Mouse (Mus musculus) olfactory bulb, adult 2 months (tissue): ENCODE results near the gene Gas2l1. TPM values are rescaled to one million over a fixed set of nuclear protein-coding genes. Genes with fewer than 3 reads are reported as not detected.

Source experiments
- H3K27ac ChIP-seq: fragments of 200-500 bp; 2 replicates; pipeline ENCODE4 v1.5.1; 2012; ENCODE audit warnings: low read depth, low read length; ENCODE audit not compliant: insufficient read depth
- H3K4me1 ChIP-seq: fragments of 200-500 bp; 2 replicates; pipeline ENCODE4 v1.6.1; 2012; ENCODE audit warnings: low read length; ENCODE audit not compliant: control insufficient read depth, insufficient read depth
- H3K4me3 ChIP-seq: fragments of 200-500 bp; 2 replicates; pipeline ENCODE4 v1.5.1; 2012; ENCODE audit warnings: mild to moderate bottlenecking, low read depth, low read length, moderate library complexity; ENCODE audit not compliant: insufficient read depth
- CTCF ChIP-seq: fragments of 200-500 bp; IDR thresholded peaks from 2 replicates; pipeline ENCODE4 v1.5.1; 2012; ENCODE audit warnings: low read depth, mild to moderate bottlenecking, low read length, moderate library complexity; ENCODE audit not compliant: insufficient read depth
- POLR2A ChIP-seq: fragments of 200-500 bp; IDR thresholded peaks from 2 replicates; pipeline ENCODE4 v1.6.1; 2012; ENCODE audit warnings: mild to moderate bottlenecking, low read depth, low read length, moderate library complexity; ENCODE audit not compliant: insufficient read depth
- WGBS: fragments of 180-500 bp; shearing (Covaris S2); methylation state at CpG from one replicate; pipeline ENCODE4 v1.1.7; 2018; 5-methylcytosine and 5-hydroxymethylcytosine counted together
- polyA plus RNA-seq: library from polyadenylated mRNA; stranded (reverse); fragments of >200 nt; gene quantifications from 2 replicates; pipeline ENCODE4 v1.2.4, GENCODE M21; 2012; ENCODE audit warnings: low replicate concordance; ENCODE audit not compliant: missing spikeins, insufficient read depth, insufficient read length

Gene Gas2l1
- polyA plus RNA-seq, 1 experiment = not detected

DNA sequence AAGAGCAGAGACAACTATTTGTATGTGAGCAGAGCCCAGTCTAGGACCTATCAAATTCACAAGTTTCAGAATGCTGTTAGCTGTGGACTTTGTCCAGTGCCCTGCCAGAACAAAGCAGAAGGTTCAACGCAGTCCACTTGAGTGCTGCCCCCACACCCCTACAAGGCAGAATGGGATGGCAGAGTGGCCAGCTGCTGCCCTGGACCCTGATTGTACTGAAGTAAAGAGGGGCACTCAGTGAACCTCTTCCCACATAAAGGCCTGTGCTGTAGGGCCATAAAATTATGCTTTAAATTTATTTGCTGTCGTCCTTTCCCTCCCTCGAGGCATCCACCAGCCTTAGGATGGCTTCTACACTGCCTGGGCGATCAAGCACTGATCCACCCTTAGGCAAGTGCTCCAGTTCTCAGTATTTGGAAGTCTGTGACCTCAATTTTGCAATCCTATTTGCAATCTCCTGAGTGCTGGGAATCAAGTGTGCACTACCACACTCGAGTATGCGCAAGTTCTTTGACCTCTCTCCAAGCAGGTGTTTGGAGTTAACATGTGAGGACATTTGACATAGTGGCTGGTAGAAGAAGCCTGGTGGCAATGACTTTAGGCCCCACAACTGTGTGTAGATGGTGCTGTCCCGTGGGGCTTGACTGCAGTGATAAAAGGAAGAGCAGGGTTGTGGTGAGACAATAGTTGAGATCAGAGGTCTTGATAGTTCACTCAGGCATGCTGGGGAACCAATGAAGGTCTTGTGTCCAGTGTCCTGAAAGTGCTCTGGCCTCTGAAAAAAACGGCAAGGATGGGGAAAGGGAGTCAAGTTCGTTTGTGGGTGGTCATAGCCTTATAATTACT is 3.2 kb upstream of the Gas2l1 start:
- 79% methylated on average over 9 of the region's 9 CpGs for WGBS
- Histone ChIP-seq H3K27ac (no peak overlapping the region), H3K4me1 (peaks cover 11% of the 10 kb centered on the region), H3K4me3 (no peak overlapping the region)
- TF ChIP-seq POLR2A = no peak
- TF ChIP-seq CTCF = no peak

DNA sequence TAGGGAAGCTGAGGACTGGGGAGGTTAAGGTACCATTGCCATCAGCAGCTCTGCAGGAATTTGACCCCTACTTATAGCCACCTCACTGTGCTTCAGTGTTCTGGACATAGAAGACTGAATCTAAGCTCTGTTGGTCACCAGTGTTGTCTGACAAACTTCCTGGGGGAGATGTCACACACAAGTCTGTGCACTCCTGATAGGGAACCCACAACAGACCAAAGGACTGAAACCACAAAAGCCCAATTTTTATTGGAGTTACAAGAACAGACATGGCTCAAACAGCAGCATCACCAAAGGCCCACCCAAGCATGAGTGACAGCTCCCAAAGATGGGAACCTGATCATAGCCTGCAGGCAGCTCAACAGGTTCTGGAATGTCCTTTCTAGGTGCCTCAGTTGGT is 1.9 kb upstream of the Gas2l1 start:
- Histone ChIP-seq H3K27ac (no peak overlapping the region), H3K4me3 (no peak overlapping the region), H3K4me1 (peaks cover 24% of the 10 kb centered on the region)
- TF ChIP-seq POLR2A (no peak), CTCF (no peak)

DNA sequence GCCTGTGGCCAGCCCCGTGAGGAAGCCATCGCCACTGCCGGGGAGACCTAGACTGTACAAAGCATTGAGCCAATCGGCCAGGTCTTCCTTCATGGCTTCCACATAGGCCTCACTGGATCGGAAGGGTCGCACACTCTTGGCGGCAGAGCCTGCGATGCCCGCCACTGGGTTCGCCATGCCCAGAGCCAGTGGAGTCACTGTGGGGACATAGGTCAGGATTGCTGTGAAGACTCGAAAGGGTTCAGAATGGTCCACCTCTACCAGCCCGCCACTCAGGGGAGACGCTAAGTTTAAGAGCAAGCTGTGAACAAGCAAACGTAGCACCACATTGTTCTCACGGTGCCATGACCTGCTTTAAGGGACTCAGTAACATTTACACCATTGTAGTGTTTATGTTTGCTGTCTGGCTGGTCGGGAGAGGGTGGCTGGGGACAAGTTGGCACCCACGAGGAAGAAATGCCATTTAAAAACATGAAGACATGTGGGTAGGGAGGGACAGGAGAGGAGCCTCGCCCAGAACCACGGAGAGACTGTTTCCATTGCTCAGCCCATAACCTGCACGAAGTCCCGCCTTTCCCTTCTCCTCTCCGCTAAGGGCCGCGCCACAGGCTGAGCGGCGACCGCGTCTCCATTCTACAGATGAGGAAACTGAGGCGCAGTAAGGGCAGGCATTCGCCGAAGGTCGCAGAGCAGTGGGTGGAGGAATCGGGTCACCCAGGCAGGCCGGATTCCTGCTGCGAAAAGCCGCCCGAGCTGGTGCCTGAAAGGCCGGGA is 658 bp downstream of the Gas2l1 start:
- TF ChIP-seq POLR2A (no peak), CTCF (no peak)
- H3K4me1 ChIP-seq = peaks cover 44% of the 10 kb centered on the region
- peak overlapping the region; percentile 82 for H3K4me3 ChIP-seq
- WGBS = 13% methylated on average over 38 of the region's 38 CpGs
- peak overlapping the region; percentile 35 for H3K27ac ChIP-seq

DNA sequence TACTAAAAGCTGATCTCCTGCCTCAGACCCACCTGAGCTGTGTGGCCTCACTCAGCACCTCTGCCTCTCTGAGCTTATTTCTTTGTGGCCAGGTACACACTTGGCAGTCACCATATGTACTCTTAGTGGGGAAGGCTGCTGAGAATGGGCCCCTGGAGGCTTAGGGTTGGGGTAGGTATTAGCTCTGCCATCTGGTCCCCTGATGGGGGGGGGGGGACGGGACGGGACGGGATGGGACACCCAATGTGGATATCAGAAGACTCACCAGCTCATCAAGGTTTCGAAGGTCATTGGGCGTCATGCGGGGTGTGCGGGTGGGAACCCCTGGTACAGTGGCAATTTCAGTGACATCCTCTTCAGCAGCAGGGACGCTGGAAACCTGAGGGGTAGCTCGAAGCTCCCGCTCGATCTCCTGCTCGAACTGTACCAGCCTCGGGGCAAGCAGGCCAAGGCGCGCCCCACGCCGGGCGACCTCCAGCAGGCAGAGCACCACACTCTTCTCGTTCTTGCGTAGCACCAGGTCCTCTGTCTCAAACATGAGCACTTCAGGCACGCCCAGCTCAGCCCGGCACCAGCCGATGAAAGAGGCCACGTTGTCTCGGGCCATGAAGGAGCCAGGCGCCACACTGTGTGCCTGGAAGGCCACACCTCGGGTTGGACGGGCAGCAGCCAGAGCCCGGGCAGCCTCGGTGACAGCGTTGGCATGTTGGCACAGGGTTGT is 1.4 kb downstream of the Gas2l1 start:
- H3K4me1 ChIP-seq = peaks cover 52% of the 10 kb centered on the region
- no peak for TF ChIP-seq POLR2A
- TF ChIP-seq CTCF = no peak
- 59% methylated on average over 31 of the region's 31 CpGs for WGBS
- H3K4me3 ChIP-seq = peak overlapping the region; percentile 82
- H3K27ac ChIP-seq = no peak overlapping the region; the same call in 1 of the 2 replicates

DNA sequence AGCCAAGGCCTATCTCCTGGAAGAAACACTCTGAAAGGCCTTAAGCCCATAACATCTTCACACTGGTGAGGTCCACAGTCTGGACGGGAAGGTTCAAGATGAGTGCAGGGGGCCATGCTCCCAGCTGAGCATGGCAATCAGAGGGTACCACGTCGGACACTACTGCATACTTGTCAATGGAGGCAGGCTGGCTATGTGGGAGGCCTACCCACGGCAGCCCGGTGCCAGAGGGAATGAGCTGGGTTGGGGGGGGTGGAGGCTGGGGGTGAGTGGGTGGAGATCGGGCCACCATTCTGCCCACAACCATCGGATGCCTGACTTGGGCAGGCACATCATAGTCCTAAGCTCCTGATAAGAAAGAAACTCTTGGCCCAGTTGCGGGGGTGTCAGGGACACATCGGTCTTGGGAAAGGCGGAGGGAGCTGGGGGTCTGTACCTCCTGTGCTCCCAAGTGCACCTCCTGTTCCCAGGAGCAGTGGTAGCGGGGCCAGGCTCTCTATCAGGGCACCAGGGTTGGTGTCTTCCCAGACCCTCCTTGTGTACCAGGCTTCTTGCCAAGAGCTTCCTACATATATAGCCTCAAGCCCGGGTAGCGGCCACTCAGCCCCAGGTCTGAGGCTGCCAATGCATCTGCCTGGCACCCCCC is 2.1 kb downstream of the Gas2l1 start:
- Histone ChIP-seq H3K4me1 (peaks cover 58% of the 10 kb centered on the region), H3K27ac (no peak overlapping the region), H3K4me3 (peak overlapping the region; percentile 82)
- TF ChIP-seq POLR2A (no peak), CTCF (no peak)
- WGBS = 58% methylated on average over 13 of the region's 13 CpGs

DNA sequence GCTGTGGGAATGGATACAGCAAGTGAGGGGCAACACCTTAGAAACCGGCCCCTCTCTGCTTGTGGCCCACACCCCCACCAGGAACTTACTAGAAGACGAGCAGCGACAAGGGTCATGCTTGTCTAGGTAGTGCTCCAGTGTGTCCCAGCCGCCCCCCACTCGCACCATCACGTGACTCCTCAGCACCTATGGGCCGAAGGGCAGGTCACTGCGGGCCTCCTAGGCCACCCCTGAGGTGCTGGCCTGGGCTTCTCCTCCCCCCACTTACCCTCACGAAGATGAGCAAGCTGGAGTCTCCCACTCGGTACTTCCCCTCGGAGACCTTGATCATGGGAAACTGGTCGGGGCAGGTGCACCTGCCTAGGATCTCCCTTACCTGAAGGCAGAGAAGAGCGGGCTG is 2.8 kb downstream of the Gas2l1 start:
- Histone ChIP-seq H3K4me1 (peaks cover 64% of the 10 kb centered on the region), H3K27ac (peak overlapping the region; percentile 75), H3K4me3 (peak overlapping the region; percentile 41)
- 35% methylated on average over 13 of the region's 13 CpGs for WGBS
- no peak for TF ChIP-seq POLR2A
- no peak for TF ChIP-seq CTCF

DNA sequence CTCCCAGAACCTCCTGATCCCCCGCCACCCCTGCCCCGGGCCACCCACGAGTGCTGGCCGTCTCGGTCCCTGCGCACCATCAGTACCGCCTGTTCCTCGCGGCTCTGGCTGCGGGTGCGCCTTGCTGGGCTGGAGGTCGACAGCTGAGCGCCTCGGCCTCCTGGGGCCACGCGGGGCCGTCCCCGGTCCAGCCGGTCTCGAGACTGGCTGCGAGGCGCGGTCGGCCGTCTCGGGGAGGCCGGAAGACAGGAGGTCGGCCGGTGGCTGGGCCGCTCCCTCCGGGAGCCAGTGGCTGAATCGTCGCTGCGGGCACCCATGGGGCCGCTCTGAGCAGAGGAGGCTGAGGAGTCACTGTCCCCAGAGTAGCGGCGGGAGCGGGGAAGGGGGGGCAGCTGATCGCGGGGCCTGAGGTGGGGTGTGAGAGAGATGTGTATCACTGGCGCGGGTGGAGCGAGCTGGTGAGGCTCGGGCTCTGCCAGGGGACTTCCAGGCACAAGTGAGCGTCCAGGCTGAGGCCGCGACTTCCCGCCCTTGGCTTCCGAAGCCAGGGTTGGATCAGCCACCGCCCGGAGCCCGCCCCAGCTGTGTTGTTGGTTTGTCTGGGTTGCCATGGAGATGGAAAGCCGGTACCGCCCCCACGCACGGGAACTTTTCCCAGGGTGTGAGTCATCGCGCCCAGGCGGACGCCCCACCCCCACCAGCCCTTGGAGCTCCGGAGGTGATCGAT is 3.6 kb downstream of the Gas2l1 start:
- Histone ChIP-seq H3K4me1 (peaks cover 71% of the 10 kb centered on the region), H3K27ac (peak overlapping the region; percentile 75), H3K4me3 (peak overlapping the region; percentile 41)
- TF ChIP-seq CTCF = no peak
- no peak for TF ChIP-seq POLR2A
- 5% methylated on average over 62 of the region's 62 CpGs for WGBS

DNA sequence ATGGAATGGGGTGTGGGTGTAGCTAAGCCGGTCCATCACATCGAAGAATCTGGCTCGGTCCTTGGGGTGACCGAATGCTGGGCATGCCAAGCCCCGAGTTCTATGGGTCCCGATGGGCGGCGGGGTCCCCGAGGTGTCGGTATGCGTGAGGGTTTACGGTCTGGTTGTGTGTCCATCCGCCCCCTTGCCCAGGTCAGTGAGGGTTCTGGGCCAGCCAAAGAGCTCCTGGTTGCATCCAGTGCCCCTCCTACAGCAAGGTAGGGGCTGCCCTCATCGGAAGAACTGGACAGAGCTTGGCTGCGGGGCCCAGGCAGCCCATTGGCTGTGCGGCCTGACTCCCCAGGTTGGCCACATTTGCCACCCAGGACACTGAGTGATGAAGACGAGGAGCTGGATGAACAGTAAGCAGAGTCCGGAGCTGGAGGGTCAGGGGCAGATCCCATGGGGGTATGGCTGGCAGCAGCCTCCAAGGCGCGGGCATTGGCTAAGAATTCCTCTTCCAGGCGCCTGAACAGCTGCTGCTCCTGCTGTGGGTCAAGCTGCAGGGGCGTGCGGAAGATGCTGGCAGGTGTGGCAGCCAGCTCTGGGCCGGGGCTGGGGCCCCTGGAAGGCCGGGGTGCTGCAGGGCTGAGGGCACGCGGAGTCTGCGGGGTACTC is 4.2 kb downstream of the Gas2l1 start:
- H3K4me3 ChIP-seq = peak overlapping the region; percentile 41
- H3K4me1 ChIP-seq = peaks cover 78% of the 10 kb centered on the region
- H3K27ac ChIP-seq = peak overlapping the region; percentile 8; the same call in 1 of the 2 replicates
- 69% methylated on average over 28 of the region's 28 CpGs for WGBS
- TF ChIP-seq POLR2A (no peak), CTCF (no peak)
